Mouse (Mus musculus) bone marrow, adult 2 months (tissue): ENCODE results near the gene Kcnab2. TPM values are rescaled to one million over a fixed set of nuclear protein-coding genes. Genes with fewer than 3 reads are reported as not detected.
A peak's percentile ranks its signal among the peaks of the same experiment; 100 is the strongest.

ENCODE experiments used
- H3K27ac ChIP-seq: fragments of 200-500 bp; 2 replicates; pipeline ENCODE4 v1.5.1; 2012; ENCODE audit warnings: low read depth, mild to moderate bottlenecking, control low read depth, inconsistent platforms, low read length; ENCODE audit not compliant: control insufficient read depth, poor library complexity, insufficient read depth
- H3K4me1 ChIP-seq: fragments of 200-500 bp; 2 replicates; pipeline ENCODE4 v1.6.1; 2011; ENCODE audit warnings: low read length; ENCODE audit not compliant: control insufficient read depth, insufficient read depth
- H3K4me3 ChIP-seq: fragments of 200-500 bp; replicated peaks from 2 replicates; pipeline ENCODE3; 2011; ENCODE audit warnings: mild to moderate bottlenecking, low read depth, low read length, control low read depth; ENCODE audit not compliant: control insufficient read depth
- CTCF ChIP-seq: fragments of 200-500 bp; IDR thresholded peaks from 2 replicates; pipeline ENCODE4 v1.5.1; 2011; ENCODE audit warnings: low read length, control low read depth; ENCODE audit not compliant: control insufficient read depth, insufficient read depth
- POLR2A ChIP-seq: fragments of 200-500 bp; IDR thresholded peaks from 2 replicates; pipeline ENCODE4 v1.6.1; 2011; ENCODE audit warnings: low read depth, mild to moderate bottlenecking, control low read depth, low read length, borderline replicate concordance; ENCODE audit not compliant: control insufficient read depth
- WGBS: fragments of 180-500 bp; shearing (Covaris S2); methylation state at CpG from one replicate; pipeline ENCODE4 v1.1.7; 2018; 5-methylcytosine and 5-hydroxymethylcytosine counted together
- polyA plus RNA-seq: library from polyadenylated mRNA; stranded (reverse); fragments of >200 nt; gene quantifications from 2 replicates; pipeline ENCODE4 v1.2.4, GENCODE M21; 2011; ENCODE audit warnings: low replicate concordance; ENCODE audit not compliant: missing spikeins, insufficient read depth, insufficient read length

Kcnab2 gene
- polyA plus RNA-seq, 1 experiment = 38.7 TPM

DNA sequence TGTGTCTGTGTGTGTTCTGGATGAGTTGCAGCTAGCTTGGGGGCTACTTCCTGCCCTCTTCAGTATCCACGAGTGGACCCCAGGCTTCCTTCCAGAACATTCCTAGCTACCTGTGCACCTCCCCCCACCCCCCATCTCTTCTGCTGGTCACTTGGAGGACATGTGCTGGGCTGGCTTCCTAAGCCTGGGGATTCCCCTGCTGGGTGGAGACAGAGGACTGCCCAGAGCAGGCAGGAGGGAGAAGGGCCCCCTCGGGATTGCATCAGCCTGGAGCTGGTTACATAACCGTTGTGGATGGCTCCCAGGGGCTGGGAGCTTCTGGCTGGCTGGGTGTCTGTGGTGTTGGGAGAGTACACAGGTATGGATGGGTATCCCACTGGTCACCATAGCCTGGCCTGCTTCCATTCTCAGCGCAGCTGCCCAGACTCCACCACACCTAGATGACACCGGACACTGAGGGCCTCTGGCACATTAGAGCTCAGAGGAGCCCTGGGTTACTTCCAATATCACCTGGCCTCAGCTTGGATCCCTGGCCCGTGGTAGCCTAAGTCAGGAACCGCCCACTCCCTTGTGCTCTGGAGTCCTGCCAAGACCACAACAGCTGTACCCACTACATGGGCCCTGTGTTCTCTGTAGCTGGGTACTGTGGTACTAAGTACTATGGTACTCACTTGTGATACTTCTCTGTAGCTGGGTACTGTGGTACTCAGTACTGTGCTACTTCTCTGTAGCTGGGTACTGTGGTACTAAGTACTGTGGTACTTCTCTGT, 132.4 kb downstream of the Kcnab2 start:
- Histone ChIP-seq H3K4me3 (no peak overlapping the region), H3K27ac (no peak overlapping the region), H3K4me1 (no peaks in the 10 kb centered on the region)
- TF ChIP-seq CTCF = no peak
- no peak for TF ChIP-seq POLR2A
- 27% methylated on average over 7 of the region's 7 CpGs for WGBS

DNA sequence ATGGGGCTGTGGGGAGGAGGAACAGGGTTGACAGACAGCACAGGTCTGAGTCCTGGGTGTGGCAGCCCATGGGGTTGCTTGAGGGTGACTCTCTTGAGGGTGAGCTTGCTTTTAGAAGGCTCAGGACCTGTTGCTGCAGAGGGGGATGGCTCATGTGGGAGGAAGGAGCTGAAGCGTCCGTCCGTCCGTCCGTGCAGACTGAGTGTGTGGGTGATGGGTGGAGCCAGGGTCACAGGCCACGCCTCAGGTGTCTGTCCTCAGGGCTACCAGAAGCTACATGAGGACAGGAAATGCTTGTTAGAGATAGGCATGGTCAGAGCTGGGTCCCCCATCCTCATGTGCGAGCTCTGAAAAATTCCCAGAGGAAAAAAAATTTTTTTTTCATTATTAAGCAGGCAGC, 133.0 kb downstream of the Kcnab2 start:
- TF ChIP-seq POLR2A (no peak), CTCF (no peak)
- Histone ChIP-seq H3K4me3 (no peak overlapping the region), H3K4me1 (no peaks in the 10 kb centered on the region), H3K27ac (no peak overlapping the region)
- 27% methylated on average over 7 of the region's 7 CpGs for WGBS

DNA sequence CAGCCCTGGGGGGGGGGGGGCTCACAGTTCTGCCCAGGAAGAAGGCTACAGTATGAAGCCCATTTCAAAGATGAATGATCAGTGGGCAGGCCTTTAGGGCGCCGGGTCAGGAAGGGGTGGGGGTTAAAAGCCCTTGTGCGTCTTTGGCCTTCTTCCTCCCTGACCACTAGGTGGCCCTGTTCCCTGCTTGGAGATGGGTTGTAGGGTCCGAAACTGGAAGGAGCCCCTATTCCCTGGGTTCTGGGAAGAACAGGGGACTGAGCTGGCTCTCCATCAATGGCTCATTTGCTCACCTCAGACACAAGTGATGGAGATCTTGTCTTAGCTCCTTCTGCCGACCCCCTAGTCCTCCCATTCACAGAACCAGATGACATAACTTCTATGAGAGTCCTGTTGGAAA, 134.4 kb downstream of the Kcnab2 start:
- Histone ChIP-seq H3K27ac (no peak overlapping the region), H3K4me1 (no peaks in the 10 kb centered on the region), H3K4me3 (no peak overlapping the region)
- WGBS = 8% methylated on average over 5 of the region's 5 CpGs
- TF ChIP-seq POLR2A = no peak
- peak; percentile 62; the same call in 1 of the 2 replicates for TF ChIP-seq CTCF

Other genes starting within 250 kb of the Kcnab2 start
- 1.4 and 4.1 TPM in 2 replicates for gene Gpr153, start 203.6 kb downstream of the Kcnab2 start, polyA plus RNA-seq
- gene Hes3, start 186.2 kb downstream of the Kcnab2 start, polyA plus RNA-seq = not detected in 2 replicates
- 5.0 and 7.8 TPM in 2 replicates for gene Icmt, start 180.6 kb downstream of the Kcnab2 start, polyA plus RNA-seq
- gene Rnf207, start 158.9 kb downstream of the Kcnab2 start, polyA plus RNA-seq = not detected in 2 replicates
- gene Rpl22, start 152.1 kb downstream of the Kcnab2 start, polyA plus RNA-seq = 723 and 1,224 TPM in 2 replicates
- gene Chd5, start 139.2 kb downstream of the Kcnab2 start, polyA plus RNA-seq = 0.11 TPM in 1 of 2 replicates, not detected in the other
- 0.65 TPM in 1 of 2 replicates, not detected in the other for gene Nphp4, start 1.2 kb downstream of the Kcnab2 start, polyA plus RNA-seq